10 mouse cellular contexts compared by ENCODE assay signal in the genomic region with DNA sequence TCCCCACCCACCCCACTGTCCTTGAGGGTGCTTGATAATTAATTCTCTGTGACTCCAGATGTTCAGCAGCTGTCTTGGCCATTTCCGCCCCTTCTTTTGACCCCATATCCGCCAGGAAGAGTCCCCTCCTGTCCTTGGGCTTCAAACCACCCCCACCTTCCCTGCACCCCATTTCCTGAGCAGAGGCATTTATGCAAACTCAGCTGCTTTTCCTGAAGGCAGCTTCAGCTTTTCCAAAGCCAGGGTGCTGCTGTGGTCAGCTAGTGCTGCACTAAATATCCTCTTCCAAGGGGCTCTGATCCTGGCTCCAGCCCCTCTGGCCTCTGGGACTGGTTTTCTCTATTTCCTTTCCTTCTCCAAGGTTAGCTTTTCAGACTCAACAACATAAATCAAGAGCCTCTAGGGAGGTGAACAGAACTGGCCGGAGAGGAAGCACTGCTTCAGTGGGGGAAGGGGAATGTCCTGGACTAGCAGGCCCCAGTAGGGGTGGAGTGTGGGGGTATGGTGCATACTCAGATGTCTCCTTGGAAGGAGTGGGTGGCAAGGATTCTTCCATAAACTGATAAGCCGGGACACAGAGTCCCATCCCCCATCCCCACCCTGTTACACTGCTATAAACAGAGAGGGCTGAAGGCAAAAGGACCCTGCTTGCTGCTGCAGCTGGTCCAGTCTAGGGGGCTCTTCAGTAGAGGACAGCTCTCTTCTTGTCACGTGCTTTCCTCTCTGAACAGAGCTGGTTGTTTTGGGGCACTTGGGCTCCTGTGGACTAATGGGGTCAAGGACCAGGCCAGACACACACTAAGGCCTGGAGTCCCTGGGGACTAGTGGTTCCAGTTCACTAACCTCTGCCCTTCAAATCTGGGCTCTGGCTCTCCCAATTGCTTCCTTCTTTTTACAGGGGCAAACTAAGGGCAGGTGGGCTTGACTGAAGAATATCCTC. TPM values are rescaled to one million over a fixed set of nuclear protein-coding genes. Genes with fewer than 3 reads are reported as not detected.
DNase-seq lines count a peak whose midpoint lies in the region; ATAC-seq and TF ChIP-seq lines count a peak whose summit lies in the region.
"Had no signal": no experiment of that assay in that cellular context is flagged by ENCODE, and none has a peak within 500 bp of the region (broad histone marks: within the 10 kb centered on the region; RNA-seq: fewer than 3 reads in every experiment).

No protein-coding gene starts in this region.

- no peak for ATAC-seq in forebrain, embryonic 15.5 days (replicated peaks)
- ATAC-seq: Patski had no signal

- H3K4me3 ChIP-seq in kidney, adult 2 months (ENCODE audit: insufficient read depth, low read depth, low read length): no peak overlapping the region
- H3K4me3 ChIP-seq in cerebellum, adult 2 months (replicated peaks; ENCODE audit: insufficient read depth, low read depth, low read length): no peak overlapping the region
- H3K4me3 ChIP-seq in forebrain, embryonic 15.5 days: no peak overlapping the region

- no peak overlapping the region for H3K9ac ChIP-seq in forebrain, embryonic 15.5 days (replicated peaks)

- TF ChIP-seq CTCF in kidney, adult 2 months (conservative IDR thresholded peaks at IDR 0.05; ENCODE audit: insufficient read depth, insufficient read length, low read depth, low read length): no peak
- no peak for TF ChIP-seq CTCF in cerebellum, adult 2 months (IDR thresholded peaks at IDR 0.05; ENCODE audit: borderline replicate concordance, insufficient read depth, low read depth, low read length)

- no peak overlapping the region for H3K4me2 ChIP-seq in forebrain, embryonic 15.5 days (replicated peaks)

- no peak for TF ChIP-seq POLR2A in kidney, adult 2 months (IDR thresholded peaks at IDR 0.05; ENCODE audit: low read depth, low read length)
- no peak for TF ChIP-seq POLR2A in cerebellum, adult 2 months (IDR thresholded peaks at IDR 0.05; ENCODE audit: borderline replicate concordance, insufficient read depth, low read length)

- WGBS in kidney, adult 2 months: 29% methylated on average over 5 of the region's 5 CpGs
- 56% methylated on average over 5 of the region's 5 CpGs for WGBS in cerebellum, adult 2 months
- 40% methylated on average over 5 of the region's 5 CpGs for WGBS in forebrain, embryonic 15.5 days

- H3K4me1 ChIP-seq in kidney, adult 2 months (ENCODE audit: control insufficient read depth, insufficient read depth, low read length): no peaks in the 10 kb centered on the region; the same call in 1 of the 2 replicates
- peaks cover 11% of the 10 kb centered on the region; the same call in 1 of the 2 replicates for H3K4me1 ChIP-seq in cerebellum, adult 2 months (ENCODE audit: control insufficient read depth, insufficient read depth, low read length)
- no peaks in the 10 kb centered on the region for H3K4me1 ChIP-seq in forebrain, embryonic 15.5 days

- DNase-seq in retina, embryonic 14.5 days (ENCODE audit: low spot score): peak; percentile 13
- DNase-seq in retina, postnatal 1 day: no peak
- DNase-seq in heart, adult 8-10 months (ENCODE audit: low spot score): peak; percentile 72
- peak; percentile 88 for DNase-seq in kidney, adult 2 months
- peak; percentile 27 for DNase-seq in lung, postnatal 14 days
- no peak for DNase-seq in cerebellum, adult 2 months
- DNase-seq in urinary bladder, postnatal 10 days (ENCODE audit: low spot score): no peak

- H3K27ac ChIP-seq in kidney, adult 2 months (ENCODE audit: insufficient read depth, low read depth, low read length): peak overlapping the region; percentile 89
- no peak overlapping the region for H3K27ac ChIP-seq in cerebellum, adult 2 months (ENCODE audit: insufficient read depth, low read length)
- H3K27ac ChIP-seq in forebrain, embryonic 15.5 days (replicated peaks): no peak overlapping the region; the same call in 1 of the 2 replicates

- no peaks in the 10 kb centered on the region for H3K36me3 ChIP-seq in kidney, adult 2 months (ENCODE audit: control insufficient read depth, insufficient read depth, low read length)
- H3K36me3 ChIP-seq in forebrain, embryonic 15.5 days: no peaks in the 10 kb centered on the region

- H3K9me3 ChIP-seq in forebrain, embryonic 15.5 days: no peaks in the 10 kb centered on the region

- no peaks in the 10 kb centered on the region for H3K27me3 ChIP-seq in kidney, adult 2 months (replicated peaks; ENCODE audit: control insufficient read depth, insufficient read depth, low read length)
- no peaks in the 10 kb centered on the region for H3K27me3 ChIP-seq in cerebellum, adult 2 months (ENCODE audit: control insufficient read depth, insufficient read depth, low read length)
- 0 out of 2 replicates have a peak, but pooled peaks cover 6% of the 10 kb centered on the region for H3K27me3 ChIP-seq in forebrain, embryonic 15.5 days
- H3K27me3 ChIP-seq: Patski had no signal

RNA-seq across cellular contexts. Expression of a gene that starts 5.4 kb away (rescaled TPM):
- not detected for total RNA-seq in heart, adult 8-10 months (2022)
- polyA plus RNA-seq in kidney, adult 2 months (2012; rRNA removed): not detected in 2 replicates
- polyA plus RNA-seq in cerebellum, adult 2 months (2012; rRNA removed): not detected in 2 replicates
- polyA plus RNA-seq in forebrain, embryonic 15.5 days (2015; fragmentation: Nextera tagmentation; extraction: Ambion mirVana): not detected in 2 replicates
- total RNA-seq: left cerebral cortex, postnatal 10 days had no signal

RNA-seq across cellular contexts. Expression of a gene that starts 9.3 kb away (rescaled TPM):
- 10 to 100 TPM; 65.6 to 72.6 (median 66.5) TPM for total RNA-seq in heart, adult 8-10 months (2022)
- 35.2 and 41.5 TPM in 2 replicates for polyA plus RNA-seq in kidney, adult 2 months (2012; rRNA removed)
- polyA plus RNA-seq in cerebellum, adult 2 months (2012; rRNA removed): 154 and 159 TPM in 2 replicates
- 133 and 141 TPM in 2 replicates for polyA plus RNA-seq in forebrain, embryonic 15.5 days (2015; fragmentation: Nextera tagmentation; extraction: Ambion mirVana)

RNA-seq across cellular contexts. Expression of a gene that starts 28.4 kb away (rescaled TPM):
- total RNA-seq in heart, adult 8-10 months (2022): 10 to 100 TPM in 2 of 4 experiments, 1 to 10 TPM in 2; 8.9 to 11.5 (median 10.5) TPM
- polyA plus RNA-seq in kidney, adult 2 months (2012; rRNA removed): 7.7 and 8.0 TPM in 2 replicates
- polyA plus RNA-seq in cerebellum, adult 2 months (2012; rRNA removed): 31.9 and 34.6 TPM in 2 replicates
- 9.5 and 10.7 TPM in 2 replicates for polyA plus RNA-seq in forebrain, embryonic 15.5 days (2015; fragmentation: Nextera tagmentation; extraction: Ambion mirVana)

RNA-seq across cellular contexts. Expression of a gene that starts 32.7 kb away (rescaled TPM):
- total RNA-seq in heart, adult 8-10 months (2022): 10 to 100 TPM; 57.8 to 71.4 (median 65.0) TPM
- 55.5 and 65.1 TPM in 2 replicates for polyA plus RNA-seq in kidney, adult 2 months (2012; rRNA removed)
- 218 and 230 TPM in 2 replicates for polyA plus RNA-seq in cerebellum, adult 2 months (2012; rRNA removed)
- polyA plus RNA-seq in forebrain, embryonic 15.5 days (2015; fragmentation: Nextera tagmentation; extraction: Ambion mirVana): 199 and 209 TPM in 2 replicates

Comparison
In these comparisons a context has a peak if more than half of its experiments do, and no peak if none do; other contexts are left out.
1. DNase-seq: peak in retina, embryonic 14.5 days (single experiment), heart, adult 8-10 months (single experiment), kidney, adult 2 months (single experiment) and lung, postnatal 14 days (single experiment); none in retina, postnatal 1 day (single experiment), cerebellum, adult 2 months (0 of 2) and urinary bladder, postnatal 10 days (single experiment).